Mouse (Mus musculus) liver, postnatal 0 days (tissue): ENCODE results near the gene Susd4. TPM values are rescaled to one million over a fixed set of nuclear protein-coding genes. Genes with fewer than 3 reads are reported as not detected.
A peak's percentile ranks its signal among the peaks of the same experiment; 100 is the strongest.

Source experiments
- ATAC-seq: fragments of 200-750 bp; cut with Nextera tagmentation; 2 replicates; pipeline ENCODE4 v1.8.0; 2017; ENCODE audit warnings: mild to moderate bottlenecking, moderate library complexity
- DNase-seq: peaks from one replicate; pipeline ENCODE4 v3.0.0-alpha.2; 2016
- H3K27ac ChIP-seq: fragments of 300-500 bp; sonication (generic); 2 replicates; pipeline ENCODE4 v1.5.1; 2014; ENCODE audit warnings: antibody characterized with exemption, moderate library complexity, mild to moderate bottlenecking, low read depth
- H3K27me3 ChIP-seq: fragments of 300-500 bp; sonication (generic); 2 replicates; pipeline ENCODE4 v1.6.1; 2014; ENCODE audit warnings: low read length, control low read depth, mixed read lengths; ENCODE audit not compliant: insufficient read depth
- H3K36me3 ChIP-seq: fragments of 300-500 bp; sonication (generic); replicated peaks from 2 replicates; pipeline ENCODE4 v1.6.1; 2014; ENCODE audit warnings: mild to moderate bottlenecking, control low read depth, low read length, moderate library complexity, mixed read lengths; ENCODE audit not compliant: insufficient read depth
- H3K4me1 ChIP-seq: fragments of 300-500 bp; sonication (generic); 2 replicates; pipeline ENCODE4 v1.6.1; 2014; ENCODE audit warnings: antibody characterized with exemption, mild to moderate bottlenecking, control low read depth; ENCODE audit not compliant: insufficient read depth
- H3K4me2 ChIP-seq: fragments of 300-500 bp; sonication (generic); 2 replicates; pipeline ENCODE4 v1.6.1; 2014; ENCODE audit warnings: low read depth, mild to moderate bottlenecking, low read length, moderate library complexity, mixed read lengths
- H3K4me3 ChIP-seq: fragments of 300-500 bp; sonication (generic); 2 replicates; pipeline ENCODE4 v1.5.1; 2014; ENCODE audit warnings: low read depth, low read length
- H3K9ac ChIP-seq: fragments of 300-500 bp; sonication (generic); replicated peaks from 2 replicates; pipeline ENCODE4 v1.6.1; 2014; ENCODE audit warnings: mild to moderate bottlenecking, moderate library complexity
- H3K9me3 ChIP-seq: fragments of 300-500 bp; sonication (generic); 2 replicates; pipeline ENCODE4 v1.6.1; 2016; ENCODE audit warnings: mild to moderate bottlenecking, control low read depth, low read length, mixed read lengths
- CTCF ChIP-seq: sonication (generic); IDR thresholded peaks from 2 replicates; pipeline ENCODE4 v1.5.1; 2016; ENCODE audit warnings: antibody characterized with exemption, low read depth
- EP300 ChIP-seq: IDR thresholded peaks from 2 replicates; pipeline ENCODE4 v1.6.1; 2016; ENCODE audit warnings: antibody characterized with exemption, low read depth, mild to moderate bottlenecking
- WGBS: fragments of 180-500 bp; shearing (Covaris S2); extraction: QIAGEN DNeasy Blood & Tissue Kit; methylation state at CpG from one replicate; pipeline ENCODE4 v1.1.7; 2014; ENCODE audit not compliant: insufficient replicate concordance; 5-methylcytosine and 5-hydroxymethylcytosine counted together
- polyA plus RNA-seq: library from polyadenylated mRNA; unstranded; fragments of >200 nt; fragmentation: Nextera tagmentation; extraction: Ambion mirVana; gene quantifications from 2 replicates; pipeline ENCODE4 v1.2.1, GENCODE M21; 2015

Gene Susd4
- polyA plus RNA-seq, 1 experiment from 2014 or later = 1.9 TPM

GRCm38 (mm10) chr1:182783774-182784173 is 20.1 kb downstream of the Susd4 start:
- Histone ChIP-seq H3K4me1 (no peaks in the 10 kb centered on the region), H3K36me3 (no peaks in the 10 kb centered on the region), H3K27ac (no peak overlapping the region), H3K9ac (no peak overlapping the region), H3K27me3 (no peaks in the 10 kb centered on the region), H3K9me3 (no peaks in the 10 kb centered on the region), H3K4me2 (no peak overlapping the region), H3K4me3 (no peak overlapping the region)
- DNase-seq (no peak), ATAC-seq (no peak)
- 83% methylated on average over 7 of the region's 7 CpGs for WGBS
- TF ChIP-seq CTCF = no peak
- no peak for TF ChIP-seq EP300

DNA sequence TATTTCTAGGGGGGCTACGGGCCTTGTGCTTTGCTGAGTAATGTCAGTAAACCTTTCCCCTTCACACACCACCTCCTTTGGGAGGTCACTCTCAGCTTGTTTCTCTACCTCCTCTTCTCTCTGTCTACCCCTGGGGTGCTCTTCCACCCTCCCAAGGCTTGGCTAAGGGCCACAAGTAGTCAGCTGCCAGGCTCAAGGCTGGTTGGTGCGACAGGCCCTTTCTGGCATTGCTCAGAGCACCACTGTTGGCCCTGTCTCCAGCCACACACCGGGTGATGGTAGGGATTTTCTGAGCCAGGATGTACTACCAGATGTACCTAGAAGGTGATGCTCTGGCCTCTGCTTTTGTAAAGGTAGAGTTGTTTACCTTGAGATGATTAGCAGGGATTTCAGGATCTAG is 21.1 kb downstream of the Susd4 start:
- no peaks in the 10 kb centered on the region for H3K9me3 ChIP-seq
- no peak for TF ChIP-seq EP300
- no peak for TF ChIP-seq CTCF
- no peaks in the 10 kb centered on the region for H3K36me3 ChIP-seq

GRCm38 (mm10) chr1:182785504-182785903 is 21.8 kb downstream of the Susd4 start:
- ATAC-seq = no peak

More for the DNA sequence above, 21.1 kb downstream of the Susd4 start:
- DNase-seq (no peak), ATAC-seq (no peak)
- Histone ChIP-seq H3K27me3 (no peaks in the 10 kb centered on the region), H3K4me3 (no peak overlapping the region), H3K4me2 (no peak overlapping the region), H3K27ac (no peak overlapping the region), H3K4me1 (no peaks in the 10 kb centered on the region), H3K9ac (no peak overlapping the region)
- 71% methylated on average over 3 of the region's 3 CpGs for WGBS

GRCm38 (mm10) chr1:182787030-182787429 is 23.4 kb downstream of the Susd4 start:
- Histone ChIP-seq H3K36me3 (no peaks in the 10 kb centered on the region), H3K4me3 (no peak overlapping the region), H3K4me2 (no peak overlapping the region), H3K27me3 (no peaks in the 10 kb centered on the region), H3K4me1 (0 out of 2 replicates have a peak, but pooled peaks cover 1% of the 10 kb centered on the region), H3K9ac (no peak overlapping the region), H3K9me3 (no peaks in the 10 kb centered on the region), H3K27ac (no peak overlapping the region)
- TF ChIP-seq CTCF (peak; percentile 29), EP300 (no peak)
- 41% methylated on average over 7 of the region's 7 CpGs for WGBS
- ATAC-seq (no peak), DNase-seq (no peak)

More at GRCm38 (mm10) chr1:182785504-182785903, 21.8 kb downstream of the Susd4 start:
- TF ChIP-seq EP300 (no peak), CTCF (no peak)
- Histone ChIP-seq H3K27ac (no peak overlapping the region), H3K4me3 (no peak overlapping the region), H3K4me1 (no peaks in the 10 kb centered on the region), H3K4me2 (no peak overlapping the region), H3K36me3 (no peaks in the 10 kb centered on the region), H3K9ac (no peak overlapping the region), H3K9me3 (no peaks in the 10 kb centered on the region), H3K27me3 (no peaks in the 10 kb centered on the region)
- DNase-seq = no peak
- WGBS = 85% methylated on average over 5 of the region's 5 CpGs

DNA sequence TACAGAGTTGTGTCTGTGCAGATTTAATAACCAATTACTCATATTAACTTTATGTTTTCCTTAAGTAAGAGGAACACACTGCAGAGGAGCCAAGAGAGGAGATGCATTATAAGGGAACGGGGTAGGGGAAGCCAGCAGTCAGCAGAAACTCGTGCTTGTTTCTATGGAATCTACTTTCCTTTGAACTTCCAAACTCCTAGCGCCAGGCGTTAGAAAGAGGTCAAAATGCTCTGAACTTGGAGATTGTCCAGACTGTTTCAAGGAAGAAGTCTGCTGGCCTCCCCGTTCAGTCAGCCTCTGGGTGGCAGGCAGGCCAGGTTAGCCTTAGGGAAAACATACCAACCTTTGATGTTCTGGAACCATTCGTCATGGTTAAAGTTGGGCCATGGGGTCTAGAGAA is 25.2 kb downstream of the Susd4 start:
- Histone ChIP-seq H3K36me3 (no peaks in the 10 kb centered on the region), H3K27ac (no peak overlapping the region), H3K4me3 (no peak overlapping the region), H3K27me3 (no peaks in the 10 kb centered on the region), H3K4me2 (no peak overlapping the region), H3K4me1 (0 out of 2 replicates have a peak, but pooled peaks cover 6% of the 10 kb centered on the region), H3K9ac (no peak overlapping the region), H3K9me3 (no peaks in the 10 kb centered on the region)
- TF ChIP-seq EP300 (no peak), CTCF (no peak)
- WGBS = 58% methylated on average over 6 of the region's 6 CpGs
- no peak for DNase-seq
- no peak for ATAC-seq

DNA sequence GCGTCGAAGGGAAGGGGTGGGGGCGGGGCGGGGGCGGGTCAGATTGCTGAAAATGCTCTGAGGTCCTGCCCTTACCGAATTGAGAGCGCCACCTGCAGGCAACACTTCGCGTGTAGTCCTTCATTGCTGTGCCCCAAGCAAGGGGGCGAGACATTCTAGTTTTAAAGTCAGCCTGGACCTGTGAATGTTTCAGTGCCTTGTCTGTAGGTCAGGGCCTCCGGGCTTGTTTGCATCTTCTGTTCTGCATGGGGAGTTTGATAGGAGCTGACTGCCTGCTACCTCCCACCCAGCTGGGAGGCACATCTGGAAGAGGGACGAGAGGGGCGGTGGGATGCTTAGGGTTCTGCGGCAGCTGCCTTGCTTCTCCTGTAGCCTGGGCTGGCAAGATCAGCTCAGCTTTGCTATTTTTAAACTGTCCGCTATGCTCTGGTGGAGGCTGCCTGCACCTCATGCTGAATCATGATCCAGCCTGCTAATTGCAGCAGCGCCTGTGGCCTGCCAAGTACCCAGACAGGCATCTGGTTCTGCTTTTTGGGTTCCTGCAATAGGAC is 28.9 kb downstream of the Susd4 start:
- H3K27ac ChIP-seq = no peak overlapping the region
- H3K4me1 ChIP-seq = 0 out of 2 replicates have a peak, but pooled peaks cover 6% of the 10 kb centered on the region
- H3K9me3 ChIP-seq = no peaks in the 10 kb centered on the region
- no peaks in the 10 kb centered on the region for H3K36me3 ChIP-seq
- ATAC-seq (peak; percentile 36; the same call in 1 of the 2 replicates), DNase-seq (peak; percentile 73)
- peak overlapping the region; percentile 26; the same call in 1 of the 2 replicates for H3K4me2 ChIP-seq
- no peaks in the 10 kb centered on the region for H3K27me3 ChIP-seq
- H3K9ac ChIP-seq = no peak overlapping the region
- TF ChIP-seq EP300 = no peak
- peak; percentile 58 for TF ChIP-seq CTCF
- WGBS = 17% methylated on average over 16 of the region's 16 CpGs
- no peak overlapping the region for H3K4me3 ChIP-seq

GRCm38 (mm10) chr1:182794221-182794620 is 30.6 kb downstream of the Susd4 start:
- ATAC-seq = no peak
- TF ChIP-seq CTCF = no peak
- TF ChIP-seq EP300 = no peak
- DNase-seq = no peak
- no peak overlapping the region for H3K9ac ChIP-seq
- H3K9me3 ChIP-seq = no peaks in the 10 kb centered on the region
- no peak overlapping the region for H3K4me3 ChIP-seq
- H3K27me3 ChIP-seq = no peaks in the 10 kb centered on the region
- H3K27ac ChIP-seq = no peak overlapping the region
- H3K36me3 ChIP-seq = no peaks in the 10 kb centered on the region
- 79% methylated on average over 10 of the region's 10 CpGs for WGBS
- no peak overlapping the region for H3K4me2 ChIP-seq
- H3K4me1 ChIP-seq = 0 out of 2 replicates have a peak, but pooled peaks cover 6% of the 10 kb centered on the region
